Mouse (Mus musculus): ENCODE data around the gene Snrnp70. TPM values are rescaled to one million over a fixed set of nuclear protein-coding genes. Genes with fewer than 3 reads are reported as not detected.

The Snrnp70 gene
- total and polyA plus RNA-seq, 3 experiments: 182 to 457 (median 197) TPM

Other genes with a start within 250 kb of the Snrnp70 start
Only the 20 nearest of the 35 such genes appear.
- gene Cd37, start 156.6 kb downstream of the Snrnp70 start, total RNA-seq (2012; rRNA removed): 71.3 and 91.1 TPM in 2 replicates
- gene Cd37, start 156.6 kb downstream of the Snrnp70 start, total RNA-seq (2014; rRNA removed): 69.3 and 73.8 TPM in 2 replicates
- 397 and 437 TPM in 2 replicates for gene Cd37, start 156.6 kb downstream of the Snrnp70 start, polyA plus RNA-seq (2012; ENCODE audit: insufficient read length, low read depth)
- gene Slc6a16, start 154.7 kb downstream of the Snrnp70 start, total RNA-seq (2012; rRNA removed): 0.08 TPM in 1 of 2 replicates, not detected in the other
- 0.13 TPM in 1 of 2 replicates, not detected in the other for gene Slc6a16, start 154.7 kb downstream of the Snrnp70 start, total RNA-seq (2014; rRNA removed)
- 0.37 and 0.49 TPM in 2 replicates for gene Slc6a16, start 154.7 kb downstream of the Snrnp70 start, polyA plus RNA-seq (2012; ENCODE audit: insufficient read length, low read depth)
- not detected in 2 replicates for gene Slc6a21, start 118.2 kb downstream of the Snrnp70 start, total RNA-seq (2012; rRNA removed)
- not detected in 2 replicates for gene Slc6a21, start 118.2 kb downstream of the Snrnp70 start, total RNA-seq (2014; rRNA removed)
- gene Slc6a21, start 118.2 kb downstream of the Snrnp70 start, polyA plus RNA-seq (2012; ENCODE audit: insufficient read length, low read depth): not detected in 2 replicates
- gene Trpm4, start 62.0 kb downstream of the Snrnp70 start, total RNA-seq (2012; rRNA removed): 10.7 and 17.6 TPM in 2 replicates
- gene Trpm4, start 62.0 kb downstream of the Snrnp70 start, total RNA-seq (2014; rRNA removed): 8.6 and 12.0 TPM in 2 replicates
- gene Trpm4, start 62.0 kb downstream of the Snrnp70 start, polyA plus RNA-seq (2012; ENCODE audit: insufficient read length, low read depth): 9.3 and 11.0 TPM in 2 replicates
- gene Hrc, start 60.5 kb downstream of the Snrnp70 start, total RNA-seq (2012; rRNA removed): 0.13 and 0.21 TPM in 2 replicates
- gene Hrc, start 60.5 kb downstream of the Snrnp70 start, total RNA-seq (2014; rRNA removed): not detected in 2 replicates
- 0.10 and 0.16 TPM in 2 replicates for gene Hrc, start 60.5 kb downstream of the Snrnp70 start, polyA plus RNA-seq (2012; ENCODE audit: insufficient read length, low read depth)
- 1.5 and 1.9 TPM in 2 replicates for gene Ppfia3, start 28.7 kb downstream of the Snrnp70 start, total RNA-seq (2012; rRNA removed)
- 0.21 and 0.32 TPM in 2 replicates for gene Ppfia3, start 28.7 kb downstream of the Snrnp70 start, total RNA-seq (2014; rRNA removed)
- 0.57 and 0.61 TPM in 2 replicates for gene Ppfia3, start 28.7 kb downstream of the Snrnp70 start, polyA plus RNA-seq (2012; ENCODE audit: insufficient read length, low read depth)
- 4.4 and 5.0 TPM in 2 replicates for gene Lin7b, start 25.2 kb downstream of the Snrnp70 start, total RNA-seq (2012; rRNA removed)
- gene Lin7b, start 25.2 kb downstream of the Snrnp70 start, total RNA-seq (2014; rRNA removed): 3.5 and 3.8 TPM in 2 replicates
- 7.4 and 10.4 TPM in 2 replicates for gene Lin7b, start 25.2 kb downstream of the Snrnp70 start, polyA plus RNA-seq (2012; ENCODE audit: insufficient read length, low read depth)
- gene Kcna7, start 9.9 kb upstream of the Snrnp70 start, total RNA-seq (2012; rRNA removed): 2.1 and 3.2 TPM in 2 replicates
- gene Kcna7, start 9.9 kb upstream of the Snrnp70 start, total RNA-seq (2014; rRNA removed): 0.16 and 0.23 TPM in 2 replicates
- 0.22 and 0.39 TPM in 2 replicates for gene Kcna7, start 9.9 kb upstream of the Snrnp70 start, polyA plus RNA-seq (2012; ENCODE audit: insufficient read length, low read depth)
- 0.71 and 1.5 TPM in 2 replicates for gene Ntf5, start 18.0 kb upstream of the Snrnp70 start, total RNA-seq (2012; rRNA removed)
- gene Ntf5, start 18.0 kb upstream of the Snrnp70 start, total RNA-seq (2014; rRNA removed): 0.23 and 0.43 TPM in 2 replicates
- 0.59 and 0.65 TPM in 2 replicates for gene Ntf5, start 18.0 kb upstream of the Snrnp70 start, polyA plus RNA-seq (2012; ENCODE audit: insufficient read length, low read depth)
- gene Lhb, start 25.1 kb upstream of the Snrnp70 start, total RNA-seq (2012; rRNA removed): not detected in 2 replicates
- gene Lhb, start 25.1 kb upstream of the Snrnp70 start, total RNA-seq (2014; rRNA removed): not detected in 2 replicates
- not detected in 2 replicates for gene Lhb, start 25.1 kb upstream of the Snrnp70 start, polyA plus RNA-seq (2012; ENCODE audit: insufficient read length, low read depth)
- 13.2 and 27.2 TPM in 2 replicates for gene Gys1, start 39.1 kb upstream of the Snrnp70 start, total RNA-seq (2012; rRNA removed)
- gene Gys1, start 39.1 kb upstream of the Snrnp70 start, total RNA-seq (2014; rRNA removed): 11.9 and 14.0 TPM in 2 replicates
- gene Gys1, start 39.1 kb upstream of the Snrnp70 start, polyA plus RNA-seq (2012; ENCODE audit: insufficient read length, low read depth): 20.9 and 23.9 TPM in 2 replicates
- gene Ruvbl2, start 42.4 kb upstream of the Snrnp70 start, total RNA-seq (2012; rRNA removed): 224 and 253 TPM in 2 replicates
- gene Ruvbl2, start 42.4 kb upstream of the Snrnp70 start, total RNA-seq (2014; rRNA removed): 229 and 267 TPM in 2 replicates
- 253 and 277 TPM in 2 replicates for gene Ruvbl2, start 42.4 kb upstream of the Snrnp70 start, polyA plus RNA-seq (2012; ENCODE audit: insufficient read length, low read depth)
- 142 and 164 TPM in 2 replicates for gene Ftl1, start 64.1 kb upstream of the Snrnp70 start, total RNA-seq (2012; rRNA removed)
- 790 and 1,027 TPM in 2 replicates for gene Ftl1, start 64.1 kb upstream of the Snrnp70 start, total RNA-seq (2014; rRNA removed)
- gene Ftl1, start 64.1 kb upstream of the Snrnp70 start, polyA plus RNA-seq (2012; ENCODE audit: insufficient read length, low read depth): 31.2 and 60.3 TPM in 2 replicates
- 232 and 233 TPM in 2 replicates for gene Bax, start 71.2 kb upstream of the Snrnp70 start, total RNA-seq (2012; rRNA removed)
- gene Bax, start 71.2 kb upstream of the Snrnp70 start, total RNA-seq (2014; rRNA removed): 185 and 195 TPM in 2 replicates
- gene Bax, start 71.2 kb upstream of the Snrnp70 start, polyA plus RNA-seq (2012; ENCODE audit: insufficient read length, low read depth): 273 and 321 TPM in 2 replicates
- gene Tulp2, start 86.1 kb upstream of the Snrnp70 start, total RNA-seq (2012; rRNA removed): 0.13 and 0.17 TPM in 2 replicates
- not detected in 2 replicates for gene Tulp2, start 86.1 kb upstream of the Snrnp70 start, total RNA-seq (2014; rRNA removed)
- gene Tulp2, start 86.1 kb upstream of the Snrnp70 start, polyA plus RNA-seq (2012; ENCODE audit: insufficient read length, low read depth): not detected in 2 replicates
- 5.0 and 5.7 TPM in 2 replicates for gene Gm45808, start 91.1 kb upstream of the Snrnp70 start, total RNA-seq (2012; rRNA removed)
- gene Gm45808, start 91.1 kb upstream of the Snrnp70 start, total RNA-seq (2014; rRNA removed): 0.85 and 1.3 TPM in 2 replicates
- gene Gm45808, start 91.1 kb upstream of the Snrnp70 start, polyA plus RNA-seq (2012; ENCODE audit: insufficient read length, low read depth): 2.2 TPM in 1 of 2 replicates, not detected in the other
- gene Dhdh, start 93.1 kb upstream of the Snrnp70 start, total RNA-seq (2012; rRNA removed): 5.9 and 6.4 TPM in 2 replicates
- 7.1 and 7.2 TPM in 2 replicates for gene Dhdh, start 93.1 kb upstream of the Snrnp70 start, total RNA-seq (2014; rRNA removed)
- gene Dhdh, start 93.1 kb upstream of the Snrnp70 start, polyA plus RNA-seq (2012; ENCODE audit: insufficient read length, low read depth): 15.3 and 18.0 TPM in 2 replicates
- gene Nucb1, start 114.7 kb upstream of the Snrnp70 start, total RNA-seq (2012; rRNA removed): 83.4 and 92.6 TPM in 2 replicates
- gene Nucb1, start 114.7 kb upstream of the Snrnp70 start, total RNA-seq (2014; rRNA removed): 40.8 and 46.2 TPM in 2 replicates
- 90.4 and 129 TPM in 2 replicates for gene Nucb1, start 114.7 kb upstream of the Snrnp70 start, polyA plus RNA-seq (2012; ENCODE audit: insufficient read length, low read depth)
- 11.7 and 12.0 TPM in 2 replicates for gene Ppp1r15a, start 130.5 kb upstream of the Snrnp70 start, total RNA-seq (2012; rRNA removed)
- gene Ppp1r15a, start 130.5 kb upstream of the Snrnp70 start, total RNA-seq (2014; rRNA removed): 12.5 and 13.9 TPM in 2 replicates
- gene Ppp1r15a, start 130.5 kb upstream of the Snrnp70 start, polyA plus RNA-seq (2012; ENCODE audit: insufficient read length, low read depth): 31.8 and 37.1 TPM in 2 replicates
- 0.25 TPM in 2 replicates for gene Plekha4, start 130.6 kb upstream of the Snrnp70 start, total RNA-seq (2012; rRNA removed)
- gene Plekha4, start 130.6 kb upstream of the Snrnp70 start, total RNA-seq (2014; rRNA removed): 0.28 TPM in 1 of 2 replicates, not detected in the other
- 0.90 and 1.3 TPM in 2 replicates for gene Plekha4, start 130.6 kb upstream of the Snrnp70 start, polyA plus RNA-seq (2012; ENCODE audit: insufficient read length, low read depth)